Mouse (Mus musculus): ENCODE measurements around the gene H2-T23. TPM values are rescaled to one million over a fixed set of nuclear protein-coding genes. Genes with fewer than 3 reads are reported as not detected.

The H2-T23 gene
- polyA plus RNA-seq, 1 experiment from 2014 or later: 3.4 TPM

GRCm38 (mm10) chr17:35999356-35999755 lies 33.3 kb downstream of the H2-T23 start:
- no peak overlapping the region for H3K4me3 ChIP-seq (ENCODE audit: low read depth, low read length)
- H3K9me3 ChIP-seq (ENCODE audit: control insufficient read depth, low read length): no peaks in the 10 kb centered on the region
- H3K4me1 ChIP-seq (replicated peaks; ENCODE audit: control insufficient read depth, insufficient read depth, low read length): 0 out of 2 replicates have a peak, but pooled peaks cover 3% of the 10 kb centered on the region
- no peaks in the 10 kb centered on the region for H3K27me3 ChIP-seq (ENCODE audit: control insufficient read depth, insufficient read depth, low read length)
- H3K36me3 ChIP-seq (ENCODE audit: control insufficient read depth, insufficient read depth, low read length): no peaks in the 10 kb centered on the region
- no peak for DNase-seq (ENCODE audit: low spot score)
- H3K4me2 ChIP-seq (ENCODE audit: low read depth, low read length, severe bottlenecking): no peak overlapping the region
- no peak for ATAC-seq (replicated peaks; ENCODE audit: low FRiP score)
- 91% methylated on average over 7 of the region's 7 CpGs for WGBS
- H3K27ac ChIP-seq (ENCODE audit: low read depth, low read length): no peak overlapping the region
- no peak overlapping the region for H3K9ac ChIP-seq (ENCODE audit: low read length)

GRCm38 (mm10) chr17:35998545-35999305 lies 33.9 kb downstream of the H2-T23 start:
- no peak for DNase-seq (ENCODE audit: low spot score)
- H3K36me3 ChIP-seq (ENCODE audit: control insufficient read depth, insufficient read depth, low read length): no peaks in the 10 kb centered on the region
- no peak for ATAC-seq (replicated peaks; ENCODE audit: low FRiP score)
- H3K4me2 ChIP-seq (ENCODE audit: low read depth, low read length, severe bottlenecking): no peak overlapping the region
- H3K9ac ChIP-seq (ENCODE audit: low read length): no peak overlapping the region
- H3K9me3 ChIP-seq (ENCODE audit: control insufficient read depth, low read length): no peaks in the 10 kb centered on the region
- no peak overlapping the region for H3K4me3 ChIP-seq (ENCODE audit: low read depth, low read length)
- 0 out of 2 replicates have a peak, but pooled peaks cover 3% of the 10 kb centered on the region for H3K4me1 ChIP-seq (replicated peaks; ENCODE audit: control insufficient read depth, insufficient read depth, low read length)
- no peak overlapping the region for H3K27ac ChIP-seq (ENCODE audit: low read depth, low read length)
- 92% methylated on average over 6 of the region's 6 CpGs for WGBS
- H3K27me3 ChIP-seq (ENCODE audit: control insufficient read depth, insufficient read depth, low read length): no peaks in the 10 kb centered on the region

- H3K9me3 ChIP-seq (ENCODE audit: control insufficient read depth, low read length): no peaks in the 10 kb centered on the region
- no peaks in the 10 kb centered on the region for H3K36me3 ChIP-seq (ENCODE audit: control insufficient read depth, insufficient read depth, low read length)
- H3K4me2 ChIP-seq (ENCODE audit: low read depth, low read length, severe bottlenecking): no peak overlapping the region
- no peaks in the 10 kb centered on the region for H3K27me3 ChIP-seq (ENCODE audit: control insufficient read depth, insufficient read depth, low read length)
- H3K4me3 ChIP-seq (ENCODE audit: low read depth, low read length): no peak overlapping the region
- 47% methylated on average over 12 of the region's 12 CpGs for WGBS
- H3K9ac ChIP-seq (ENCODE audit: low read length): no peak overlapping the region
- H3K4me1 ChIP-seq (replicated peaks; ENCODE audit: control insufficient read depth, insufficient read depth, low read length): 0 out of 2 replicates have a peak, but pooled peaks cover 3% of the 10 kb centered on the region
- no peak overlapping the region for H3K27ac ChIP-seq (ENCODE audit: low read depth, low read length)
- ATAC-seq (replicated peaks; ENCODE audit: low FRiP score) (no peak), DNase-seq (ENCODE audit: low spot score) (no peak)
Measured at GRCm38 (mm10) chr17:35997713-35998510, 34.7 kb downstream of the H2-T23 start.

GRCm38 (mm10) chr17:35996949-35997348 lies 35.7 kb downstream of the H2-T23 start:
- DNase-seq (ENCODE audit: low spot score) (peak; percentile 94), ATAC-seq (replicated peaks; ENCODE audit: low FRiP score) (peak; percentile 74)
- Histone ChIP-seq H3K4me3 (ENCODE audit: low read depth, low read length) (no peak overlapping the region), H3K4me2 (ENCODE audit: low read depth, low read length, severe bottlenecking) (no peak overlapping the region), H3K4me1 (replicated peaks; ENCODE audit: control insufficient read depth, insufficient read depth, low read length) (0 out of 2 replicates have a peak, but pooled peaks cover 3% of the 10 kb centered on the region), H3K27ac (ENCODE audit: low read depth, low read length) (no peak overlapping the region), H3K36me3 (ENCODE audit: control insufficient read depth, insufficient read depth, low read length) (no peaks in the 10 kb centered on the region), H3K27me3 (ENCODE audit: control insufficient read depth, insufficient read depth, low read length) (no peaks in the 10 kb centered on the region), H3K9ac (ENCODE audit: low read length) (no peak overlapping the region), H3K9me3 (ENCODE audit: control insufficient read depth, low read length) (no peaks in the 10 kb centered on the region)
- WGBS: 5% methylated on average over 11 of the region's 11 CpGs

- ATAC-seq (replicated peaks; ENCODE audit: low FRiP score) (no peak), DNase-seq (ENCODE audit: low spot score) (no peak)
- H3K9me3 ChIP-seq (ENCODE audit: control insufficient read depth, low read length): no peaks in the 10 kb centered on the region
- H3K27ac ChIP-seq (ENCODE audit: low read depth, low read length): no peak overlapping the region
- H3K4me3 ChIP-seq (ENCODE audit: low read depth, low read length): peak overlapping the region; percentile 45
- peak overlapping the region; percentile 54 for H3K9ac ChIP-seq (ENCODE audit: low read length)
- H3K27me3 ChIP-seq (ENCODE audit: control insufficient read depth, insufficient read depth, low read length): no peaks in the 10 kb centered on the region
- 0 out of 2 replicates have a peak, but pooled peaks cover 3% of the 10 kb centered on the region for H3K4me1 ChIP-seq (replicated peaks; ENCODE audit: control insufficient read depth, insufficient read depth, low read length)
- WGBS: under 1% methylated on average over 14 of the region's 14 CpGs
- no peaks in the 10 kb centered on the region for H3K36me3 ChIP-seq (ENCODE audit: control insufficient read depth, insufficient read depth, low read length)
- peak overlapping the region; percentile 47 for H3K4me2 ChIP-seq (ENCODE audit: low read depth, low read length, severe bottlenecking)
Measured at GRCm38 (mm10) chr17:35994879-35995240, 37.8 kb downstream of the H2-T23 start.

GRCm38 (mm10) chr17:35994175-35994878 lies 38.3 kb downstream of the H2-T23 start:
- Histone ChIP-seq H3K27ac (ENCODE audit: low read depth, low read length) (no peak overlapping the region), H3K4me3 (ENCODE audit: low read depth, low read length) (peak overlapping the region; percentile 45), H3K9ac (ENCODE audit: low read length) (peak overlapping the region; percentile 54), H3K27me3 (ENCODE audit: control insufficient read depth, insufficient read depth, low read length) (no peaks in the 10 kb centered on the region), H3K36me3 (ENCODE audit: control insufficient read depth, insufficient read depth, low read length) (no peaks in the 10 kb centered on the region), H3K4me2 (ENCODE audit: low read depth, low read length, severe bottlenecking) (peak overlapping the region; percentile 47), H3K4me1 (replicated peaks; ENCODE audit: control insufficient read depth, insufficient read depth, low read length) (0 out of 2 replicates have a peak, but pooled peaks cover 3% of the 10 kb centered on the region), H3K9me3 (ENCODE audit: control insufficient read depth, low read length) (no peaks in the 10 kb centered on the region)
- DNase-seq (ENCODE audit: low spot score) (peak; percentile 85), ATAC-seq (replicated peaks; ENCODE audit: low FRiP score) (peak; percentile 72)
- 3% methylated on average over 31 of the region's 31 CpGs for WGBS

GRCm38 (mm10) chr17:35993675-35994074 lies 39.0 kb downstream of the H2-T23 start:
- peak; percentile 75 for ATAC-seq (replicated peaks; ENCODE audit: low FRiP score)
- no peak overlapping the region for H3K4me3 ChIP-seq (ENCODE audit: low read depth, low read length)
- H3K9ac ChIP-seq (ENCODE audit: low read length): no peak overlapping the region
- H3K9me3 ChIP-seq (ENCODE audit: control insufficient read depth, low read length): no peaks in the 10 kb centered on the region
- WGBS: 9% methylated on average over 17 of the region's 17 CpGs
- H3K36me3 ChIP-seq (ENCODE audit: control insufficient read depth, insufficient read depth, low read length): no peaks in the 10 kb centered on the region; the same call in 1 of the 2 replicates
- H3K27me3 ChIP-seq (ENCODE audit: control insufficient read depth, insufficient read depth, low read length): no peaks in the 10 kb centered on the region
- peak overlapping the region; percentile 39; the same call in 1 of the 2 replicates for H3K4me2 ChIP-seq (ENCODE audit: low read depth, low read length, severe bottlenecking)
- peak; percentile 92 for DNase-seq (ENCODE audit: low spot score)
- H3K27ac ChIP-seq (ENCODE audit: low read depth, low read length): no peak overlapping the region
- 0 out of 2 replicates have a peak, but pooled peaks cover 3% of the 10 kb centered on the region for H3K4me1 ChIP-seq (replicated peaks; ENCODE audit: control insufficient read depth, insufficient read depth, low read length)

GRCm38 (mm10) chr17:35991781-35992180 lies 40.9 kb downstream of the H2-T23 start:
- H3K4me3 ChIP-seq (ENCODE audit: low read depth, low read length): no peak overlapping the region
- no peak overlapping the region for H3K9ac ChIP-seq (ENCODE audit: low read length)
- ATAC-seq (replicated peaks; ENCODE audit: low FRiP score) (no peak), DNase-seq (ENCODE audit: low spot score) (no peak)
- no peak overlapping the region for H3K4me2 ChIP-seq (ENCODE audit: low read depth, low read length, severe bottlenecking)
- no peaks in the 10 kb centered on the region for H3K9me3 ChIP-seq (ENCODE audit: control insufficient read depth, low read length)
- H3K4me1 ChIP-seq (replicated peaks; ENCODE audit: control insufficient read depth, insufficient read depth, low read length): 0 out of 2 replicates have a peak, but pooled peaks cover 2% of the 10 kb centered on the region
- H3K27ac ChIP-seq (ENCODE audit: low read depth, low read length): no peak overlapping the region
- no peaks in the 10 kb centered on the region for H3K27me3 ChIP-seq (ENCODE audit: control insufficient read depth, insufficient read depth, low read length)
- H3K36me3 ChIP-seq (ENCODE audit: control insufficient read depth, insufficient read depth, low read length): no peaks in the 10 kb centered on the region; the same call in 1 of the 2 replicates
- WGBS: 58% methylated on average over 10 of the region's 10 CpGs

Measured in forebrain, embryonic 11.5 days (tissue).